Mouse (Mus musculus) 416B (cell line): Measurements from ENCODE around the gene Myrfl.
A peak's percentile ranks its signal among the peaks of the same experiment; 100 is the strongest.

Source experiments
- DNase-seq: peaks from one replicate; pipeline ENCODE4 v3.0.0; 2011; ENCODE audit warnings: low read depth

The Myrfl gene

DNA sequence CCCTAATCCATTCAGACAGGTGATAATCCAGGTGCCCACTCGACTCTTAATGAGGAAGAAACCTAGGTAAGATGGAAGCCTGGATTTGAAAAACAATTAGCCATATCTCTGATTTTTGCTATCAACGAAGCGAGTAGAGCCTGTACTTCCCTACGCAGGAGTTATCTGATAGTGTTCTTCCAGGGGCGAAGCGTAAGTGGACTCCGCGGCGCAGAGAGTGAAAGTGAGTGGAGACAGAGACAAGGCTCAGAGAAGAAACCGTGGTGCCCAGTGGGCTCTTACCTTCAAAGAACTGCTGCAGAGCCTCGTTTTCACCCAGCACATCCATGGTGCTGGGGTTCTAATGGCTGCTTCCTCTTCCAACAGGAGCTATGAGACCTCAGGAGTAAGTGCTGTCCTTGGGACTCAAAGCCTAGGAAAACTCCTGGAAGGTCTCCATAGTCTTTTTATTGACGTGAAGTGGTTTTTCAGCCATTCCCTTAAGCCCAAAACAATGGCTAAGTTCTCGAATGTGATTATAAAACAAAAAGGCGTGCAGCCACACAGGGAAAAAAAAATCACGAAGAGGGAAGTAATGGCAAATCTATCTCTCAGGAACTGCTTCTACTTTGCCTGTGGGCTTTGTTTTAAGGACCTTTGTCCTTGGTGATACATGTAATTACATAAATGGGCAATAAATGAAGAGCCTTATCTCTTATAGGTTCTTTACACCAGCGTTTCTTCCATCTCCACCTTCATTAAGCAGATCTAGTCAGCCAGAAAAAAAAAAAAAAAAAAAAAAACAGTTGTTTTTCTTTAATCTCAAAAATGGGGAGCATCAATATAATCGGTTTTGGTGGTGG, at the start of gene Myrfl:
Gene Myrfl (minus strand): TSS at position 584 of the 842 bp plus-strand sequence.
- no peak for DNase-seq

DNA sequence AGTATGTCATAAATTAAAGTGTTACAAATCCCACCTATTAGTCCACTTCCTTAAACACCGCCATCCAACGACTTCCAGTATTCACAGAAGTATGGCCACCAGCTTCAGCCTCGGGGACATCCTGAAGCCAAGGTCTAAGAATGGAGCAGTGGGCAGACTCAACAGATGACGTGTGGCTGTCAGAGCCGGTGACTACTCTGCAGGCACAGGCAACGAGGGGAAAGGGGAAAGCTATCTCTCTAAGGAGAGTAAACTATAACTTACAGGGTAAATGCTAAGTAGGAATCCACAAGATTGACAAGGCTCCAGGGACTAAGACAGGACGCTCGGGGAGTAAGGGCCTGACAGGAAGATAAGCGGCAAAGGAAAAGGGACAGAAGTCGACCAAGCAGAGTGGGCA, 48.2 kb upstream of the Myrfl start:
- no peak for DNase-seq

DNA sequence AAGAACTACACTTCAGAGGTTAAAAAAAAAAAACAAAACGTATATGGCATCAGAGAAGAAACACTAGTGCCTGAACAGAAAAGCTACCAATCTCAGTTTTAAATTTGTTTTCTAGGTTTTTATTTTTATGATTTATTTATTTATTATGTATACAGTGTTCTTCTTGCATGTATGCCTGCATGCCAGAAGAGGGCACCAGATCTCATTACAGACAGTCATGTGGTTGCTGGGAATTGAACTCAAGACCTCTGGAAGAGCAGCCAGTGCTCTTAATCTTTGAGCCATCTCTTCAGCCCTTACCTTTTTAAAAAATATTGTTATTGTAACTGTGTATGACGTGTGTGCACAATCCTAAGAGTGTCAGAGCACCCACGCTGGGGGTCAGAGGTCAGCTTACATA, 47.4 kb upstream of the Myrfl start:
- DNase-seq = peak; percentile 43

DNA sequence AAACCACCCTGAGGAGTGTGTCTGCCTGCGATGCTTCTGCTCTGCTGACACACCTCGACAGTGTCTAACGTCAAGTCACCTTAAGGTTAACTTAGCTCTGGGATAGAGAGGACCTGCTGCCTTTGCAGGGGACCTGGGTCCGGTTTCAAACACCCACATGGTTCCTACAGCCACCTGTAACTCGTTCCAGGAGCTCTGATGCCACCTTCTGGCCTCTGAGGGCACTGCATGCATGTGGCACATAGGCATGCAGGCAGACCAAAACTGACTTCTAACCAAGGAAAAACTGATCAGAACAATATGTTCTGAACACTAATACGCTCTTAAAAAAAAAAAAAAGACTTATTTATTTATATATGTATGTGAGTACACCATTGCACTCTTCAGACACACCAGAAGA, 46.3 kb upstream of the Myrfl start:
- peak; percentile 38 for DNase-seq

DNA sequence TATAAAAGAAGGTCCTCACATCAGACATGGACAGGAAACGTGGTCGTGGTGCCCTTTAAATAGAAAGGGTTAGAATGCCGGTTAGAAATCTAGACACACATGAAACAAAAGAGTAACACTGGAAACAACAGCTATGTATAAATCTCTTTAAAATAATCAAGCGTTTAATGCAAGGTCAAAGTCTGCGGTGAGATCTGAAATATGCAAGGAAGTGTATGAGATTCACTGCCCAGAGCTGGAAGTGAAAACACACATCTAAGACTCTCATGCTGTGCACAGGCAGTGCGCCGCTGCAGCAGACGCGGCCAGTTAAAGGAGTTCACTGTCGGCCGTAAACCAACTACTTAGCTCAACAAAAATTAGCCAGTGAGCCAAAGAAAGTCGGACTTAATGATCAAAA, 38.3 kb upstream of the Myrfl start:
- no peak for DNase-seq

DNA sequence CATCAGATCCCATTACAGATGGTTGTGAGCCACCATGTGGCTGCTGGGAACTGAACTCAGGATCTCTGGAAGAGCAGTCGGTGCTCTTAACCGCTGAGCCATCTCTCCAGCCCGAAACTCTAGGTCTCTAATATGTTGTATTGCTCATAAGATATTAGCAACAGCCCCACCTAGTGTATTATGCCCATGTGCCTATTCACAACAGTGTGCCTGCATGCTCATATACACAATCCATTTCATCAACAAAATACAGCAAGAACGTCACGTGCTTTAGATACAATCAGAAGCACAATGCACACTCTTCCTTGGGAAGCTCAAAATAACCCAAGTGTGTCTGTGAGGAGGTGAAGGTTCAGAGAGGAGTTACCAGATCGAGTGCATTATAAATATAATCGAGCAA, 37.1 kb upstream of the Myrfl start:
- DNase-seq = no peak

DNA sequence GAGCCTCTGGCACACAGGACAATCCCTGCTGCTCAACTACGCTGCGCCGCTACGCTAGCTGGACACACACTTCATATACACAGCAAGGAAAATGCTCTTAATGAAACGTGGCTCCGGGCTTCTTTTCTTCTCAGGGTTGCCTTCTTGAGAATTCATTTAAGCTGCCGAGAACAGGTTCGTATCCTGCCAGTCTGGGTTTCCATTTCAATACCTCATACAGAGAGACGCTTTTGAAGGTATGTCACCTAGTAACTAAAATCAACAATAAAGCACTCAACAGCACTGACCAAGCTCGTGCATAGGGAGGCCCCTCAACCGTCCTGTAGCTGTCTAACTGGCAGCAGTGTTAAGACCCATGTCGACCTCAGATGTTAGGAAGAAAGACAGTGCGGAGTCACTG, 35.7 kb upstream of the Myrfl start:
- DNase-seq = no peak

DNA sequence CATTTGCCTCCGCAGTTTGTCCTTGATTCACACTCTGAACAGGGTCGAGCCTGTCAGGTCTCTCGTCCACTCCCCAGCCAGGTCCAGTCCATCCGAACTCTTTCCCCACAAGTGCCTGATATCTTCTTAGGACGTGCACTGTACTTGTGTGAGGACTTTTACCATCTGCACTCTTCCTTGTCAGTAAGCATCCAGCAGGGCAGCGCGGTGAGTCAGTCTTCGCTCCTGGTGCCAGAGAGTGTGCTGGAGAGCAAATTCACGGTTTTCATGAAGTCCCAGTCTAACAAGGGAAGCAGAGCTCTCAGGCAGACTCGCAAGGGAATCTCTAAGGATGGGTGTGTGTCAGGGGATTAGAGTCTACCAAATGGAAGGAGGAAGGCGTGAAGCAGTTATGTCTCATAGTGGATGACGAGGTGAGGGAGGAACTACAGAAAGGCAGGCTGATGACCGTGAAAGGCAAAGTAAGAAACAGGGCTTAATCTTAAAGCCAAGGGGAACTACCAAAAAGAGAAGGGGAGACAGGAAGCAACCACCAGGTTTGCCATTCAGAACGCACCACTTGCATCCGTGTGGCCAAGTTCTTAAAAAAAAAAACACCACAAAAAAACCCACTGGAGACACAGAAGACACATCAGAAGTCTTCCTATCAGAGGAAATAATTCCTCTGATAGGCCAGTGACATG, 34.9 kb upstream of the Myrfl start:
- DNase-seq = no peak

DNA sequence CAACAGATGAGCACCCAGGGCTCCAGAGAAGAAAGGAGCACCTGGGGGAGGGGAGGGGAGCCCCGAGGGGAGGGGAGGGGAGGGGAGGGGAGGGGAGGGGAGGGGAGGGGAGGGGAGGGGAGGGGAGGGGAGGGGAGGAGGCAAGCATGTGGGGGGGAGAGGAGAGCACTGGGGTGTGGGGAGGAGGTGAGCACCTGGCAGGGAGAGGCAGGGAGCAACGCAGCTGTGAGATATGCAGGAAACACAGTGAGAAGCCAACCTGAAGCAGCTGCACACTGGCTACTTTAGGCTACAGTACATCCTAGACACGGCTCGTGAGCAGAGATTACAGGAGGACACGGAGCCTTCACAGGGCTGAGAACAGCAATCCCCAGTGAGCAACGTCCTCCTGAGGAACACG, 34.2 kb upstream of the Myrfl start:
- DNase-seq = no peak

DNA sequence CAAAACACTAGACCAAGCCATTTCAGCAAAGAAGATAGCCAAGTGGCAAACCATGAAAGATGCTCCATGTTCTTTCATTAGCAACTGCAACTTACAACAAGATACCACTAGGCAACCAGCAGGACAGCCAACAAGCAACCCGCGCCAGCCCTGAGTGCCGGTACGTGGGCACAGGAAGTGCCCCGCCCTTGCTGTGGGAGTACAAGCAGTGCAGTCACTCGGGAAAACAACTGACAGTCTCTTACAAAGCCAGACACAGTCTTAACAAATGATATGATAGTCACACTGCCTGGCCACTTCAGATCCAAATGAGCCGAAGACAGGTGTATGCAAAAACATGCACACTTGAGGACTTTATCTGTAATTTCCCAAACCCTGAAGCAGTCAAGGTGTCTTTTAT, 33.8 kb upstream of the Myrfl start:
- peak; percentile 29 for DNase-seq

DNA sequence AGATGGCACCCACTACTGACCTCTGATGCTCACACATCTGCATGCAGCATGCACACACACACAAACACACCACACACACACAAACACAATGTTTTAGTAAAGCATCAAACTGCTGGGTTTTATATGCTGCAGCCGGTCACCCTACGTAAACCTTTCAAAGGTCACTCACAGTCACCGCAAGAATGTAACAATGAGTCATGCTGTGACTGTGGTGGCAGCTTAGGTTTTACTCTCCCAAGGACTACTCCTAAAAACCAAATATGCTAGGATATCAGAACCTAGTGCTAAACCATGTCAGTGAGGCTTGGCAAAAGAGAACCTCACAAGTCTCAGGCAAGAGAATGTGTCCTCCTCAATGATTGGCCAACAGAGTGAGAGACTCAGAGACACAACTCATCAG, 32.1 kb upstream of the Myrfl start:
- peak; percentile 51 for DNase-seq

DNA sequence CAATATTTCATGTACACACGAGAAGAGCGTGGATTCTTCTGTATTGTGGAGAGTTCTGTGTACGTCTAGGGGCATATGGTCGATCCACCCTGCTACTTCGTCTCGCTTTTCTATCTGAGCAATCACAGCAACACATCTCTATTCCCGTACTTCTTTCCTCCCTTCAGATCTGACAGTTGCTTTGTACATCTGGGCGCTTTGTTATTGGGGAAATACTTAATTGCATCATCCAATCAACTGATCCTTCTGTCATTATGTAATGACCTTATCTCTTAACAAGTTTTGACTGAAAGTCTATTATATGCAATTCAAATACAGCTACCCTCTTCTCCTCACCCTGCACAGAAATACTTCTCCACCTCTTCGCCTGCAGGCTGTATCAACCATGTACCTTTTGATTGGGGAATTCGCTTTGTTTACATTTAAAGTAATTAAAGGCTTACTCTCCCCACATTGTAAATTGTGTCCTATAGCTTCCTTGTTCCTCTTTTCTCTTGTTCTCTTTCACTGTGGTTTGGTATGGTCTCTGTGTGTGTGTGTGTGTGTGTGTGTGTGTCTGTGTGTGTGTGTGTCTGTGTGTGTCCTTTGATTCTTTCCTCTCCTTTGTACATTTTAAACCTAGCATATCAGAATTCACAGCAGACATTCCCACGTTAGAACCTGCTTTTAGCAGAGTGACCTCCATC, 29.9 kb upstream of the Myrfl start:
- DNase-seq = peak; percentile 59

DNA sequence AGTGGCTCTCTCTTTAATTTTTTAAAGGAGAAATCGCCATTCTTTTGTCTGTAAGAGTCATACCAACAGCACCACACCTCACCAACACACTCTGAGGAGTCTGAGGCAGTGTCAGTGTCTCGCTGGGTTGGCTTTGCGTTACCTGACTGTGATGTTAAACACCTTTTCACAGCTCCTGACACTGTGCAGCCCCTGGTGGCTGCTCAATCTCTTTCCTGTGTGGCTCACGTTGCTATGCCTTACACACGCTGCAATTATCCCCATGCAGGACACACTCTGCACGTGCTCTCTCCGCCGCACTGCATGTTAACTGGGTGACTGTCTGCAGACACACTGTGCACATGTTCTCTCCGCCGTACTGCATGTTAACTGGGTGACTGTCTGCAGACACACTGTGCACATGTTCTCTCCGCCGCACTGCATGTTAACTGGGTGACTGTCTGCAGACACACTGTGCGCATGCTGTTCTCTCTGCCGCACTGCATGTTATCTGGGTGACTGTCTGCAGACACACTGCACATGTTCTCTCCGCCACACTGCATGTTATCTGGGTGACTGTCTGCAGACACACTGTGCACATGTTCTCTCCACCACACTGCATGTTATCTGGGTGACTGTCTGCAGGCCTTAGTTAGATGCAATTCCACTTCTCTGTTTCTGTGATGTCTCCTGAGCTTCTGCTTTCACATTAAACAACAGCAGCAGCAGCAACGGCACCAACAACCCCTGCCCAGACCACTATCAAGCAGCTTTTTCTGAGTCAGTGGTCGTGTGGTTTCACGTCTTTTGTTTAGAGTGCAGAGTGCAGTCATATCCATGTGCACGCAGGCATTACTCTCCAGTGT, 27.2 kb upstream of the Myrfl start:
- no peak for DNase-seq

DNA sequence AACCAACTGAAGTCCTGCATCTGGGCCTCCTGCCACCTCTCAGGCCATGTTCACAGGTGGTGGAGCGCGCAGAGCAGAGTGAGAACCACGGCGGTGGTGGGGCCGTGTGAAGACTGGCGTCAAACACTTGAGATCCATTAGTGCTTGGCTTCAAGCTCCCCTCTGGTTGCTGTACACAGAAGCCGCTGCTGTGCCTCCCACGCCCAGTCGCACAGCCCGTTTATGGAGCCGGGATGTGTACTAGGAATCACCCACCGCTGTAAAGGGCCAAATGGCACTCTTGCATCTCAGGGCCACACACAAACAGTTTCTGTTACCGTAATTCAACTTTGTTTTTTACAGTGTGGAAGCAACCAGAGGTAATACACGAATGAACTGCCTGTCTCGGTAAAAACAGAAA, 25.4 kb upstream of the Myrfl start:
- no peak for DNase-seq

DNA sequence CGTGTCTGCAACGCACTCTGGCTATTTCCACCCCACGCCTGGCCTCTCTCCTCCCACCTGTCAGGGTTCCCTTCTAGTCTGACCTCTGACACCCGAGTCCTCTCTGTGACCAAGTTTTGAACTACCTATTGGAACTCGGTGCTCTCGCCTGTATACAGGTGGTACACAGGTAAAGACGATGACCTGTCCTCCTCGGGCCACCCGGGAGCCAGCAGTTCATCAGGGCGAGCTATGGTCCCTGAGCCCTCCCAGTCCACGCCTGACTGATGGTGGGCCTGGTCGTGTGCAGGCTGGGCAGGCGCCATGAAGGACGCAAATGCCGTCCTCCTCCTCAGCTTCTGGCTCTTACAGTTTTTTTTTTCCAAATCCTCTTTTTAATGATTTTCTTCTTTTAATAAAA, 24.7 kb upstream of the Myrfl start:
- DNase-seq = no peak

DNA sequence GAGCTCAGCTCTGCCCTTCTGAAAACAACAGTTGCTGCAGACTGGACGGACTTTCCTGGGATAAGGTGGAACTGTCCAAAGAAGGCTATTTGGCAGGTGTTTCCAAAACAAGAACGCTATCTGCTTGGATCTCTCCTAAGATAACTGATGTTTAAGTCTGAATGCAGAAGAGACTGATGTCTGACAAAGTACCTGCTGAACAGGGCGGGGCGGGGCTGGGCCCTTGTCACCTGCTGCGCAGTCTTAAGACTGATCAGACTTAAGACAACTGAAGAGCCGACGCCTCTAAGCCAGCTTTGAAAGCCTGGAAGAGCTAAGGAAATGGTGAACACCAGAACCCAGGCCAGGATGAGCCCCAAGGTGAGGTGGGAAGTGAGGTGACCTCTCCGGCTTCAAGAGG, 23.9 kb upstream of the Myrfl start:
- DNase-seq = no peak

DNA sequence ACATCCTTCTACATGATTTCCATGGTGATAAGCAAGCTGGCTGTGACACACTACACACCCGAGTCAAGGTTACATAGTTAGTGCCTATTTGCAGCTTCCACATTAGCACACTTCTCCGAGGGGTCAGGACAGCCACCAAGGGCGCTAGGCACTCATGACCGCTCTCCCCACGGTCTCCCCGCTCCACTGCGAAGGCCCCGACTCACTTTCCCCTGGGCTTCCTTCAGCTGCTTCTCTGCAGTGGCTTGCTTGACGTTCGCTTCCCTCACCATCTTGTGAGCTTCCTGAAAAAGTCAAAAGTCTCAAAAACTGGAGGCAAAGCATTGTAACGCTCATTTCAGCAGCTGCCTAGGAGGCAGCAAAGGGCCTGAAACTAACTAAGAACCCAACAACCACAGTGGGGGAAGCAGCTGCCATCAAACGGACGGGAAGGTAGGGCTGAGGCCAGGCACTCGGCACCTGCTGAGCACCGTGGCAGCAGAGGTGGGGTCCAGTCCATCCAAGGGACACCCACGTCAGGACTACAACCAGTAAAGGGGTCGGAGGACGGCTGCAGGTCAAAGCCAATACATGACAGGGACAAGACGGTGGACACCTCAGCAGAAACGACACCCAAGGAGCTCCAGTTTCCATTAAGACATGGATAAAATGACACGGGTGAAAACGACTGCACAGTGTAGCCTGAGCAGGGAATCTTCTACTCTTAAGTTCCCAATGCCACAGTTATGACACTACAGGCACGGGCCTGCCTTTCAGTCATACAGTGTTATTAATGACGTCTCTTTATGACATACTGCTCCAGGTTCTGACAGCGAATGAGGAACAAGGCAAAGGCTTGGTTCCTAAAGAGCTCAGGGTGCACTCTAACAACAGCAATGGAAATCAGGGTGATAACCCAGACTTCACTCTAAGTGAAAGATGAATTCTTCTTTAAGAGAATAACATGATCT, 22.9 kb upstream of the Myrfl start:
- DNase-seq = no peak

DNA sequence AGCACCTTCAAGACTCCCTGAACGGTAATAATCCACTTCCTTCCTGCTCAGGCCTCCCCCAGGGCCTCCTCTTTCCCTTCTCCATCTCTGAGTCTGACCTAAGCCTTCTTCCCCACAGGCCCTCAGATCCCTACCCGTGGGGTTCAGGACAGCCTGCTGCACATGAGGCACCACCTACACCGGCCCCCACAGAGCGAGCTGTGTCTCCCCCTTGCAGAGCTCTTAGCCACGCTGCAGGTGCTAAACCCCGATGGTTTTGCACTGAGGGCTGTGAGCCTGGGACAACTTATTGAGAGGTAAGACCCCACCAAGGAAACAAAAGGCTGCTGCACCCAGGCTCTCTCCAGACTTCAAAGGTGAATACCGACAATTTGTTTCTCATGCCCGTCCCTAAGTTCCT, 19.9 kb upstream of the Myrfl start:
- no peak for DNase-seq

DNA sequence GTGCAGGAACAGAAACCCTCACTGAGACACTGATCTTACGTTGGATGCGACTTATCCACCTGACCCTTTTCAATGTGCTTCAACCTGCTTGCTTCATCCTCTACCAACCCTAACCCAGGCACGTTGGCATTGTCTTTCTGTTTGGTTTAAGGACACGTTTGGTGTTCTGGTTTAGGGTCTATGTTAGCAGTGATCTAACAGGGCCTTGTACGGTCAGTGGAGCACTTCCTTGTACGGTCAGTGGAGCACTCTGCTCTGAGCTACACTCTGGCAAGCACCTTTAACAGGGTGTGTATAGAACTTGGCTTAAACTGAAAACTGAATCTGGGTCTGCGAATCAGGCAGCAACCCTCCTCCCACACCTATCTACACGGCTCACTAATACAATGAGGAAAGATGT, 18.6 kb upstream of the Myrfl start:
- no peak for DNase-seq

DNA sequence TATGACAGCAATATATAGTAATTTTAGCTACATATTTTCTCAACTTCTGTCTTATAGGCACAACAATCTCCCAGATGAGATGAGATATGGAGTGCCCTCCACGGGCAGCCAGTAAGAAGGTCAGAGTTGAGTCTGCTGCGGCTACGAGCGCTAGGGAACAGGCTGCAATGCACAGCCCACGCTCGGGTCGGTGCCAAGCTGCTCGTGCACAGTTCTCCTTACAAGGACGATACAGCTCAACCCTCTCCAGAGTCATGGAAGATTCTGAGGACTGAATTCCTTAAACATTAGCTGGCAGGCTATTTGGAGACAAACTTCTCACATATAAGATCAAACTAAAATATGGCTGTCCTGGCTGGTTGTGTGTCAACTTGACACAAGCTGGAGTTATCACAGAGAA, 17.9 kb upstream of the Myrfl start:
- DNase-seq = no peak

DNA sequence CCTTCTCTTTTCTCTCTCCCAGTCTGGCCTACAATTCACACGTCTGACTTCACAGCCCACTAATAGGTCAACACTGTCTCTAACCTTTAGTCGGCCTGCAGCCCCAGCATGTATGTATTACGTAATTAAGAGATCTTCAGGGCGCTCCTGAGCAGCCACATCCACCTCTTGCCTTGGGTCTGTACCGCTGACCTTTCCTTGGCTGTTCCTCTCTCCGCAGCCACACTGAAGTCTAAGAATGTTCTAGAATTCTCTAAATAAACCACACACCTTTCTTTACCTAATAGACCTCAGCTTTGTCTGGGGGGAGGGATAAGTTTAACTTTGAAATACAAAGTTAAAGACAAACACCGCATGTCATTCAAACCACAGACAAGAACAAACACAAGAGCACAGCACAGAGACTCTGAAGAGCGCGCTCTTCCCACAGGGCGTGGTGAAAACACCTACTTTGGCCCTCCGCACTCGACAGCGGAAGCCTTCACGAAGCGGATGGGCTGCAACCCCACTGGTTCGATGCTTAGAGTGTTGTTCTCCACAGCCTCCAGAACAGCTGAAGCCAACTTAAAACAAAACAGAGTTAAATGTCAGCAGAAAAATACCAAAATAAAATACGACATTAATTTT, 17.0 kb upstream of the Myrfl start:
- no peak for DNase-seq
